In genomic region chr2:4394641-4395040, GRCm38 (mm10) we compare ENCODE assay signal across 19 mouse cellular contexts.
"Had no signal": no experiment of that assay in that cellular context is flagged by ENCODE, and none has a peak within 500 bp of the region (broad histone marks: within the 10 kb centered on the region; RNA-seq: fewer than 3 reads in every experiment).

No protein-coding gene starts in this region.

- H3K4me3 ChIP-seq: left cerebral cortex, adult 2 months; liver, embryonic 13.5 days; megakaryocyte, embryonic 14.5 days; midbrain, embryonic 10.5 days; midbrain, embryonic 13.5 days; myocyte; neural tube, embryonic 13.5 days had no signal

- H3K27me3 ChIP-seq: midbrain, embryonic 13.5 days; neural tube, embryonic 13.5 days had no signal

- H3K36me3 ChIP-seq: liver, embryonic 13.5 days; midbrain, embryonic 10.5 days; midbrain, embryonic 13.5 days; neural tube, embryonic 13.5 days had no signal

- DNase-seq: kidney, postnatal 10 days; kidney, postnatal 36 days; layer of hippocampus, postnatal 36 days; liver, embryonic 13.5 days; lung, adult 2 months; lung, postnatal 14 days; lung, postnatal 4 days; retina, postnatal 1 day; right cerebral cortex, postnatal 25 days; spleen, adult 18-20 months; thymus, adult 18-20 months; thymus, postnatal 4 days had no signal

- H3K4me2 ChIP-seq: liver, embryonic 13.5 days; midbrain, embryonic 13.5 days; neural tube, embryonic 13.5 days had no signal

- H3K27ac ChIP-seq: left cerebral cortex, adult 2 months; liver, embryonic 13.5 days; midbrain, embryonic 10.5 days; midbrain, embryonic 13.5 days; neural tube, embryonic 13.5 days had no signal

- ATAC-seq: midbrain, embryonic 13.5 days; midbrain, embryonic 16.5 days had no signal

- H3K9ac ChIP-seq: liver, embryonic 13.5 days; midbrain, embryonic 13.5 days; neural tube, embryonic 13.5 days had no signal

- H3K4me1 ChIP-seq: liver, embryonic 13.5 days had no signal

- H3K9me3 ChIP-seq: liver, embryonic 13.5 days; midbrain, embryonic 13.5 days; neural tube, embryonic 13.5 days had no signal
